Mouse (Mus musculus) cerebellum, adult 11-12 months (tissue): ENCODE data around the gene Tiprl.

Experiments
- DNase-seq: peaks from one replicate; pipeline ENCODE4 v3.0.0; 2022

Gene Tiprl

DNA sequence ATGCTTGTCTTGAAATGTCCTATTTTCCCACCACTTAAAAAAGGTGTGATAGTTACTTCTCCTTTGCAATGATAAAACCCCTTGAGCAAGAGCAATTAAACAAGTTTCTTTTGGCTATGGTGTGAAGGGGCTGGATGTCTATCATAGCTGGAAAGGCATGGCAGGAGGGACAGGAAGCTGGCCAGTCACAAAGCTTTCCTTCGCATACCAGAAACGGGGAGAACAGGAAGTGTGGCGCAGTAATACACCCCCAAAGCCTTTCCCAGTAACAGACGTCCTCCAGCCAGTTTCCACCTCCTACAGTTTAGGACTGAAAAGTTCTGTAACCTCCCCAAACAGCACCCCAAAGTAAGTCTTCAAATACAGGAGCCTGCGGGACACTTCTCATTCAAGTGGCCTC is 66.6 kb downstream of the Tiprl start:
- no peak for DNase-seq

- DNase-seq = no peak
These were observed 67.3 kb downstream of the Tiprl start for GRCm38 (mm10) chr1:165169462-165169861.

DNA sequence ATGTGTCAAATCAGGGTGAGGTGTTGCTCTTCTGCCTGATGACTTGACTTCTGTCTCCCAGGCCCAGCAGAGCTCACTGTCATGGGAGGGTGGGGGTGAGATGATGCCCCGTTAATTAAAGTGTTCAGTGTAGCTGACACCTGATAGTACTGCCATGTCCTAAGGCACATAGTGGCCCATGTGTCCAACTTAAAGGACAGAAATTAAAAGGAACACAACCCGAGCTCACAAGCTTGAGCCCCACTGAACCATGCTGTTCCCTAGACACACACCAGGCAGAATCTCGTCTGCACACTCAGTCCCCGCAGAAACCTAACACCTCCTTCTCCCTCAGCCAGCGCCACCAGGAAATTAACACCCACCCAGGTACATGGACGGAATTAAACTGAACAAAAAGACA is 71.9 kb downstream of the Tiprl start:
- DNase-seq = no peak
